Mouse (Mus musculus) liver, postnatal 0 days (tissue): ENCODE measurements at regions not wholly inside any gene's neighbourhood (a gene's known extent, or its start where the extent isn't known, plus 50 kb on each side); places are given as distances from the start of the nearest gene placed in this dataset.
"Not testable (repeated sequence)": the region's sequence is repeated elsewhere in the genome, so short reads cannot be mapped to it uniquely, and the experiment has no call there.

Source experiments
- ATAC-seq: fragments of 200-750 bp; cut with Nextera tagmentation; 2 replicates; pipeline ENCODE4 v1.8.0; 2017; ENCODE audit warnings: mild to moderate bottlenecking, moderate library complexity
- DNase-seq: peaks from one replicate; pipeline ENCODE4 v3.0.0-alpha.2; 2016
- H3K27ac ChIP-seq: fragments of 300-500 bp; sonication (generic); 2 replicates; pipeline ENCODE4 v1.5.1; 2014; ENCODE audit warnings: antibody characterized with exemption, moderate library complexity, mild to moderate bottlenecking, low read depth
- H3K27me3 ChIP-seq: fragments of 300-500 bp; sonication (generic); 2 replicates; pipeline ENCODE4 v1.6.1; 2014; ENCODE audit warnings: low read length, control low read depth, mixed read lengths; ENCODE audit not compliant: insufficient read depth
- H3K36me3 ChIP-seq: fragments of 300-500 bp; sonication (generic); replicated peaks from 2 replicates; pipeline ENCODE4 v1.6.1; 2014; ENCODE audit warnings: mild to moderate bottlenecking, control low read depth, low read length, moderate library complexity, mixed read lengths; ENCODE audit not compliant: insufficient read depth
- H3K4me1 ChIP-seq: fragments of 300-500 bp; sonication (generic); 2 replicates; pipeline ENCODE4 v1.6.1; 2014; ENCODE audit warnings: antibody characterized with exemption, mild to moderate bottlenecking, control low read depth; ENCODE audit not compliant: insufficient read depth
- H3K4me2 ChIP-seq: fragments of 300-500 bp; sonication (generic); 2 replicates; pipeline ENCODE4 v1.6.1; 2014; ENCODE audit warnings: low read depth, mild to moderate bottlenecking, low read length, moderate library complexity, mixed read lengths
- H3K4me3 ChIP-seq: fragments of 300-500 bp; sonication (generic); 2 replicates; pipeline ENCODE4 v1.5.1; 2014; ENCODE audit warnings: low read depth, low read length
- H3K9ac ChIP-seq: fragments of 300-500 bp; sonication (generic); replicated peaks from 2 replicates; pipeline ENCODE4 v1.6.1; 2014; ENCODE audit warnings: mild to moderate bottlenecking, moderate library complexity
- H3K9me3 ChIP-seq: fragments of 300-500 bp; sonication (generic); 2 replicates; pipeline ENCODE4 v1.6.1; 2016; ENCODE audit warnings: mild to moderate bottlenecking, control low read depth, low read length, mixed read lengths
- CTCF ChIP-seq: sonication (generic); IDR thresholded peaks from 2 replicates; pipeline ENCODE4 v1.5.1; 2016; ENCODE audit warnings: antibody characterized with exemption, low read depth
- EP300 ChIP-seq: IDR thresholded peaks from 2 replicates; pipeline ENCODE4 v1.6.1; 2016; ENCODE audit warnings: antibody characterized with exemption, low read depth, mild to moderate bottlenecking
- WGBS: fragments of 180-500 bp; shearing (Covaris S2); extraction: QIAGEN DNeasy Blood & Tissue Kit; methylation state at CpG from one replicate; pipeline ENCODE4 v1.1.7; 2014; ENCODE audit not compliant: insufficient replicate concordance; 5-methylcytosine and 5-hydroxymethylcytosine counted together

DNA sequence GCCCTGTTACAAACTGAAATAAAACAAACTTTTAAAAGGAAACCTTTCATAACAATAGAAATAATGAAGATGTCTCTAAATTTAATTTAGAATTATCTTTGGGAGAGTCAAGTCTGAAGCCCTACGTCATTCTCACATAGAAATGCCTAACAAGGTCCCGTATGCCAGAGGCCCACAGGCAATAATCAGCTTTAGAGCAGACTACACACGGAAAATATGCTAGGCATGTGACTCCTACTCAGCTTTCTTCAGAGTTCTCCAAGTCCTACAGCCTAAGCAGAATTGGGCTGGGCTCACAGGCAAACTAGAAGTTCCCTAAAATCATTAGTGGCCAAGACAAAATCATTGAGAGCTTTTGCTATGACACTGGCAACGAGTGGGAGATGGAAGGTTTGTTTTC lies 176.9 kb upstream of the Gap43 start:
- 71% methylated on average over 4 of the region's 4 CpGs for WGBS
- Histone ChIP-seq H3K4me2 (no peak overlapping the region), H3K27ac (no peak overlapping the region), H3K9ac (no peak overlapping the region), H3K27me3 (no peaks in the 10 kb centered on the region), H3K36me3 (no peaks in the 10 kb centered on the region), H3K4me3 (no peak overlapping the region), H3K9me3 (no peaks in the 10 kb centered on the region), H3K4me1 (no peaks in the 10 kb centered on the region)
- TF ChIP-seq CTCF (no peak), EP300 (no peak)
- DNase-seq (no peak), ATAC-seq (no peak)

DNA sequence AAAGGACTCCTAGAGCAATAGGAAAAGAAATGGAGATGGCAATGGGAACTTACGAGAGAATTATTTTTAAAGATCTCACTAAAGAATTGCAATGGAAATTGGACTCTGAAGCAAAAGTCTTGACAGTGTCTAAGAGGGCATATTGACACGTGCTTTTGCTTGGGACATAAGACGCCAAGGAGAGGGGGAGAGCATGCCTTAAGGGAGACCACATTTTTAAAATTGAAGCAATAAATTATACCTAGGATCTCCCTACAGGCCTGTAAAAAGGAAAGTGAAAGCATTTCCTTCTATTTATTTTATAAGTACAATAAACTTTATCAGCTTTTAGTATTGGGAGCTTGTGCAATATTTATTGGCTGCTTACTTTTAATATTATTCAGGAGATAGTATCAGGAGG lies 175.5 kb upstream of the Gap43 start:
- Histone ChIP-seq H3K9ac (no peak overlapping the region), H3K27ac (no peak overlapping the region), H3K36me3 (no peaks in the 10 kb centered on the region), H3K4me1 (no peaks in the 10 kb centered on the region), H3K4me2 (no peak overlapping the region), H3K4me3 (no peak overlapping the region), H3K9me3 (no peaks in the 10 kb centered on the region), H3K27me3 (no peaks in the 10 kb centered on the region)
- 79% methylated on average over 3 of the region's 3 CpGs for WGBS
- DNase-seq (no peak), ATAC-seq (no peak)
- TF ChIP-seq EP300 (no peak), CTCF (no peak)

GRCm38 (mm10) chr16:42505107-42505506 lies 164.7 kb upstream of the Gap43 start:
- WGBS = 58% methylated on average over 9 of the region's 9 CpGs
- Histone ChIP-seq H3K4me3 (no peak overlapping the region), H3K9ac (no peak overlapping the region), H3K4me1 (no peaks in the 10 kb centered on the region), H3K36me3 (no peaks in the 10 kb centered on the region), H3K9me3 (no peaks in the 10 kb centered on the region), H3K27ac (no peak overlapping the region), H3K27me3 (no peaks in the 10 kb centered on the region), H3K4me2 (no peak overlapping the region)
- ATAC-seq (no peak), DNase-seq (no peak)
- TF ChIP-seq EP300 (no peak), CTCF (no peak)

GRCm38 (mm10) chr16:42501713-42502112 lies 161.3 kb upstream of the Gap43 start:
- DNase-seq (no peak), ATAC-seq (no peak)
- no peak for TF ChIP-seq CTCF
- TF ChIP-seq EP300 = no peak
- Histone ChIP-seq H3K4me2 (no peak overlapping the region), H3K36me3 (no peaks in the 10 kb centered on the region), H3K4me3 (no peak overlapping the region), H3K4me1 (no peaks in the 10 kb centered on the region), H3K9ac (no peak overlapping the region), H3K9me3 (no peaks in the 10 kb centered on the region), H3K27me3 (no peaks in the 10 kb centered on the region), H3K27ac (no peak overlapping the region)
- WGBS = 72% methylated on average over 2 of the region's 2 CpGs

DNA sequence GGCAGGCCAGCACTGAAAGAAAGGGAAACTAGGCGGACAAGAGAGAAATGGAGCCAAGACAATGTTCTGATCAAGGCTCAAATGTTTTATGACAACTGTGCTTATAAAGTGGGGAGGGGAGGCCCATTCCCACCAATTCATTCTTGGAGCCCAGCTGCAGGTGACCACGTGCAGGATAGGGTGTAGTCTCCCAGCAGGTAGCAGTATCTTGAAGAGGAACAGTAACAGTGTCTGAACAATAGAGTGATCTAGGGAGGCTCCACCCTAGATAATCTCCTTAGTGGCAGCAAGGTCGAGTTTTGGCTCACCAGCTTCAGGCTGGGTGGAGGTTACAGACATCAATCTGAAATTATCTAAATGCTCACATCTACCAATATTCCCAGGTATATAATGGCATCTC lies 160.7 kb upstream of the Gap43 start:
- H3K4me2 ChIP-seq, ATAC-seq, H3K27ac ChIP-seq, H3K9me3 ChIP-seq, H3K4me3 ChIP-seq, H3K27me3 ChIP-seq, H3K36me3 ChIP-seq, H3K4me1 ChIP-seq, DNase-seq, H3K9ac ChIP-seq: not testable (repeated sequence)
- 41% methylated on average over 3 of the region's 3 CpGs for WGBS

DNA sequence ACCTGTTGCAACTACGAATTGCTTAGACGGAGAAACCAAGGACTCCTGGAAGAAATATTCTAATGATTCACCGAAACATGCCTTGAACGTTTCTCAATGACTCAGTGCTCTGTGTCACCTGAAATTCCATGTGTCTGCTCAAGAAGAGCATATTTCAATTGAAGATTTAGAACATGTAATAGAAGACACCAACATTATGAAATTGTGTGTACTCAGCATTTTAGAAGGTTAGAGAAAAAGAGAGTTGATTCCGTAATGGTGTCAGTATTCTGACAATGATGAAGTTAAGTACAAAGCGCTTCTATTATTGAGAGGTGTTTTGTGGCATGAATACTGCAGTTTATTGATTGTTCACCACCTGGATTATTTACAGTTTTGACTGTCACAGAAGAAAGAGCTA lies 159.1 kb upstream of the Gap43 start:
- no peak for DNase-seq
- no peak overlapping the region for H3K4me2 ChIP-seq
- H3K9me3 ChIP-seq = no peaks in the 10 kb centered on the region
- no peaks in the 10 kb centered on the region for H3K27me3 ChIP-seq
- TF ChIP-seq EP300 = no peak
- no peak for TF ChIP-seq CTCF
- no peaks in the 10 kb centered on the region for H3K36me3 ChIP-seq
- no peak overlapping the region for H3K4me3 ChIP-seq
- no peaks in the 10 kb centered on the region for H3K4me1 ChIP-seq
- WGBS = 84% methylated on average over 6 of the region's 6 CpGs
- ATAC-seq = no peak
- H3K27ac ChIP-seq = no peak overlapping the region
- no peak overlapping the region for H3K9ac ChIP-seq

GRCm38 (mm10) chr16:42498368-42498767 lies 157.9 kb upstream of the Gap43 start:
- H3K4me2 ChIP-seq = no peak overlapping the region
- no peaks in the 10 kb centered on the region for H3K4me1 ChIP-seq
- no peak for TF ChIP-seq CTCF
- TF ChIP-seq EP300 = no peak
- H3K4me3 ChIP-seq = no peak overlapping the region
- ATAC-seq = no peak
- no peak overlapping the region for H3K27ac ChIP-seq
- no peak for DNase-seq
- WGBS = 68% methylated on average over 2 of the region's 2 CpGs
- H3K9ac ChIP-seq = no peak overlapping the region
- no peaks in the 10 kb centered on the region for H3K36me3 ChIP-seq
- H3K9me3 ChIP-seq = no peaks in the 10 kb centered on the region
- H3K27me3 ChIP-seq = no peaks in the 10 kb centered on the region
